Mouse (Mus musculus) liver, embryonic 14.5 days (tissue): Measurements from ENCODE around the gene Mettl2. TPM values are rescaled to one million over a fixed set of nuclear protein-coding genes. Genes with fewer than 3 reads are reported as not detected.

ENCODE experiments used
- ATAC-seq: fragments of 200-750 bp; cut with Nextera tagmentation; 2 replicates; pipeline ENCODE4 v1.8.0; 2017; ENCODE audit warnings: moderate number of reproducible peaks, mild to moderate bottlenecking, moderate library complexity; ENCODE audit not compliant: insufficient read depth
- DNase-seq, 3 experiments: peaks; one replicate each; pipeline ENCODE4 v3.0.0-alpha.2; 2012 to 2013; ENCODE audit warnings: low read depth in 3 of 3, low spot score in 3 of 3
- H3K27ac ChIP-seq: fragments of 300-500 bp; sonication (generic); 2 replicates; pipeline ENCODE4 v1.5.1; 2014; ENCODE audit warnings: moderate library complexity, mild to moderate bottlenecking, control low read depth, inconsistent platforms
- H3K27me3 ChIP-seq: fragments of 300-500 bp; sonication (generic); 2 replicates; pipeline ENCODE4 v1.6.1; 2014; ENCODE audit warnings: mild to moderate bottlenecking, low read length, moderate library complexity; ENCODE audit not compliant: control insufficient read depth, insufficient read depth
- H3K36me3 ChIP-seq: fragments of 300-500 bp; sonication (generic); replicated peaks from 2 replicates; pipeline ENCODE4 v1.6.1; 2014; ENCODE audit warnings: low read depth; ENCODE audit not compliant: control insufficient read depth, insufficient read depth
- H3K4me1 ChIP-seq, 2 experiments: fragments of 200-500 bp in 1 of 2; fragments of 300-500 bp in 1 of 2; sonication (generic) in 1 of 2; replicated peaks; 2 replicates each; pipeline ENCODE4 v1.6.1; 2012 to 2014; ENCODE audit warnings: antibody characterized with exemption in 1 of 2, inconsistent platforms in 1 of 2, low read length in 1 of 2; ENCODE audit not compliant: control insufficient read depth in 2 of 2, insufficient read depth in 2 of 2
- H3K4me2 ChIP-seq: fragments of 300-500 bp; sonication (generic); 2 replicates; pipeline ENCODE4 v1.6.1; 2014; ENCODE audit warnings: low read depth, mild to moderate bottlenecking, control low read depth, moderate library complexity
- H3K4me3 ChIP-seq, 2 experiments: fragments of 200-500 bp in 1 of 2; fragments of 300-500 bp in 1 of 2; sonication (generic) in 1 of 2; 2 replicates each; pipeline ENCODE4 v1.5.1; 2012 to 2014; ENCODE audit warnings: low read depth in 2 of 2, low read length in 2 of 2, mild to moderate bottlenecking in 2 of 2, control low read depth in 1 of 2, inconsistent platforms in 1 of 2, moderate library complexity in 1 of 2; ENCODE audit not compliant: insufficient read depth in 1 of 2
- H3K9ac ChIP-seq: fragments of 300-500 bp; sonication (generic); replicated peaks from 2 replicates; pipeline ENCODE4 v1.6.1; 2014; ENCODE audit warnings: mild to moderate bottlenecking, control low read depth, moderate library complexity
- H3K9me3 ChIP-seq: fragments of 300-500 bp; sonication (generic); 2 replicates; pipeline ENCODE4 v1.6.1; 2016; ENCODE audit warnings: low read length, mixed read lengths; ENCODE audit not compliant: control insufficient read depth
- CTCF ChIP-seq: IDR thresholded peaks from 2 replicates; pipeline ENCODE4 v1.5.1; 2016; ENCODE audit warnings: antibody characterized with exemption, low read depth, control low read depth
- EP300 ChIP-seq: IDR thresholded peaks from 2 replicates; pipeline ENCODE4 v1.6.1; 2016; ENCODE audit warnings: antibody characterized with exemption, low read depth
- WGBS: fragments of 180-500 bp; shearing (Covaris S2); extraction: QIAGEN DNeasy Blood & Tissue Kit; methylation state at CpG from one replicate; pipeline ENCODE4 v1.1.7; 2014; ENCODE audit not compliant: insufficient replicate concordance; 5-methylcytosine and 5-hydroxymethylcytosine counted together
- polyA plus RNA-seq, 2 experiments: library from polyadenylated mRNA; depleted of rRNA in 1 of 2; stranded (reverse) in 1 of 2; unstranded in 1 of 2; fragments of >200 nt; fragmentation: Nextera tagmentation in 1 of 2; extraction: Ambion mirVana in 1 of 2; gene quantifications; 2 replicates each; pipeline versions ENCODE4 v1.2.1 to v1.2.3; 2012 to 2014

The Mettl2 gene
- polyA plus RNA-seq, 2 experiments: 14.6 to 16.6 TPM

DNA sequence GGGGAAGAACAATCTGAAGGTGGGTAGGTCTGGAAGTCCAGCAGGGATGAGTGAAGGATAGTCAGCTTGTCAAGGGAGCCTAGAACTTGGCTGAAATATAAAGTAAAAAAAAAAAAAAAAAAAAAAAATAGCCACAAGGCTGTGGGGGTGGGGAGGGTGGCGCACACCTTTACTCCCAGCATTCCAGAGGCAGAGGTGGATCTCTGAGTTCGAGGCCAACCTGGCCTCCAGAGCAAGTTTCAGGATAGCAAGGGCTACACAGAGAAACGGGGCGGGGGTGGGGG is 25.7 kb downstream of the Mettl2 start:
- TF ChIP-seq CTCF (no peak), EP300 (no peak)
- DNase-seq (no peak), ATAC-seq (no peak)
- H3K27me3 ChIP-seq: no peaks in the 10 kb centered on the region
- H3K9ac ChIP-seq: peak overlapping the region; percentile 51; the same call in 1 of the 2 replicates
- H3K4me3 ChIP-seq: no peak overlapping the region
- peak overlapping the region; percentile 46 for H3K4me2 ChIP-seq
- H3K27ac ChIP-seq: peak overlapping the region; percentile 91
- WGBS: 17% methylated on average over 1 of the region's 4 CpGs
- peaks cover 38 to 61% of the 10 kb centered on the region in 2 experiments for H3K4me1 ChIP-seq
- H3K36me3 ChIP-seq: no peaks in the 10 kb centered on the region
- no peaks in the 10 kb centered on the region for H3K9me3 ChIP-seq

DNA sequence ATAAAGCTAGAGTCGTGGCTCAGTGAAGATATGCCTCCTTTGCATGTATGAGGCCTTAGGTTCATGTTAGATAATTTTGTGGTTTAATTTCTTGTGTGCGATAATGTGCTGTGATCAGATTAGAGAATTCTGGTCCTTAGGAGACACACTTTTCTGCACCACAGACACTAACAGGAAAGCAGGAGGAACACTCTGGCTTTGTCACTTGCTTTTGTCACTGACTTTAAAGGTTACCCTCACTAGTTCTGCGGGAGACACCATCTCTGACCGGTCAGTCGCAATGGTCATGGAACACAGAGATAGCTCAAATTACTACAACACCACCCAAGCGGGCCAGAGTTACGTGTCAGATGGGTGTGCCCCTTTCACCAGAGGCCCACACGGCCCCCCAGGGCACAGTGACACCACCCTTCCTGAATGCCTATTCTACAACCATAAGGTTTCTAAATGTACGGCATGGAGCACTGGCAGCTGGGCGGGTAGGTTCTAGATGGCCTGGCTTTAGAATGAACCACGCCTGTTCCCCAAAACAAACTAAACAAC is 26.2 kb downstream of the Mettl2 start:
- DNase-seq (peak; percentile 70 to 80 (median 74)), ATAC-seq (peak; percentile 89)
- no peaks in the 10 kb centered on the region for H3K36me3 ChIP-seq
- no peaks in the 10 kb centered on the region for H3K9me3 ChIP-seq
- no peaks in the 10 kb centered on the region for H3K27me3 ChIP-seq
- peak overlapping the region; percentile 34 to 54 for H3K4me3 ChIP-seq
- peak overlapping the region; percentile 61 for H3K9ac ChIP-seq
- peaks cover 39 to 65% of the 10 kb centered on the region in 2 experiments for H3K4me1 ChIP-seq
- peak overlapping the region; percentile 79 for H3K4me2 ChIP-seq
- peak overlapping the region; percentile 91 for H3K27ac ChIP-seq
- WGBS: 16% methylated on average over 11 of the region's 11 CpGs
- TF ChIP-seq CTCF: no peak
- peak; percentile 86 for TF ChIP-seq EP300

DNA sequence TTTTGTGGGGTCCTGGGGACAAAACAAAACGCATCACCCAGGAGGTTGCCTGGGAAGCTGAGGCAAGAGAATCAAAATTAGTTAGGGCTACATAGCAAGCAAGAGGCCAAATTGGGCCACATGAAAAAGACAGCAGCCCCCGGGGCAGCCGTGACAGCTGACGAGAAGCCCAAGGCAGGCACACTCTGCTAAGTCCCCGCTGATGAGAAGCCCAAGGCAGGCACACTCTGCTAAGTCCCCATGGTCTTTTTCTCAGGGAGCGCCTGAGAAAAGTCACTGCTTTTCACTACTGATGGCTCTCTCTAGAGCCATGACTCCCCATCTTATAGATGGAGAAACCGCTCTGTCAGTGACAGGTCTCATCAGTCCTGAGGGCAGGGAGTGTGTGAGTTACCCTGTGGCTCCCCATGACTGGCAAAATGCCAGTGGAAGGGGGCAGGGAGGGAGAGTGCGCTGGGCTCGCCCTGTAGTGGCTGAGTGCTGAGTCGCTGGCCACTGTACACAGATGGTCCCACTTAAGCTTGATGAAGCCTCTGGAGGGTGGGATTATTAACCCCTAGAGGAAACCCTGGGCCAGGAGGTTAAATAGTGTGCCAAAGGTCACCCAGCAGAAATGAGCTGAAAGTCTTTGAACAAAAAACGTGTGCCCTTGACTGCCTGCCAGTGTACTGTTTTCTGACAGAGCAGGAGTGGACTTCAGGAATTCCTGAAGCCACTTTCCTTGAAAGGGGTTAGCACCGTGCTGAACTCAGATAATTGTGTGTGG is 27.0 kb downstream of the Mettl2 start:
- Histone ChIP-seq H3K4me3 (no peak overlapping the region), H3K9me3 (no peaks in the 10 kb centered on the region), H3K9ac (peak overlapping the region; percentile 61), H3K36me3 (no peaks in the 10 kb centered on the region), H3K4me2 (peak overlapping the region; percentile 79), H3K4me1 (peaks cover 41 to 72% of the 10 kb centered on the region in 2 experiments), H3K27ac (peak overlapping the region; percentile 91), H3K27me3 (no peaks in the 10 kb centered on the region)
- WGBS: 25% methylated on average over 12 of the region's 12 CpGs
- TF ChIP-seq EP300: peak; percentile 34
- TF ChIP-seq CTCF: no peak; the same call in 1 of the 2 replicates
- DNase-seq (peak; percentile 66 to 69 (median 67)), ATAC-seq (peak; percentile 73)

DNA sequence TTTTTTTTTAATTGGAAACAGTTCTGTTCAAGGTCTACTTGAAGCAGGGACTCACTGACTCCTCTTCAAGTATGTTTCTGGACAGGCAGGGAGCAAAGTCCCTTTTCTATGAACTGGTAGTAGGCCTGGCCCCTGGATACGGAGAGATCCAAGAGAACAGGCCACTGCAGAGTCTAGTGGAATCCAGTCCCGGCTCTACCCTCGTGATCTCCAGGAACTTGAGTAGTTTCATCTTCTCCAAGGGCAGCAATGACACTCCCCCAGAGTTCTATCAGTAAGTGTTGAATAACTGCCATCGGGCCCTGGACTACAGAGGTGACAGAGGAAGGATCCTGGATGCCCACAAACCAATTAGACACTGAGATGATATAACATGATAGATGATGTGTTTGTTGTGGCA is 29.7 kb downstream of the Mettl2 start:
- H3K9me3 ChIP-seq: no peaks in the 10 kb centered on the region
- no peak overlapping the region for H3K4me3 ChIP-seq
- H3K27me3 ChIP-seq: no peaks in the 10 kb centered on the region
- no peaks in the 10 kb centered on the region for H3K36me3 ChIP-seq
- WGBS: 52% methylated on average over 4 of the region's 4 CpGs
- TF ChIP-seq CTCF: no peak
- no peak for TF ChIP-seq EP300
- peak overlapping the region; percentile 16 for H3K27ac ChIP-seq
- H3K9ac ChIP-seq: no peak overlapping the region
- DNase-seq (no peak), ATAC-seq (no peak)
- peaks cover 34 to 63% of the 10 kb centered on the region in 2 experiments for H3K4me1 ChIP-seq
- no peak overlapping the region for H3K4me2 ChIP-seq

DNA sequence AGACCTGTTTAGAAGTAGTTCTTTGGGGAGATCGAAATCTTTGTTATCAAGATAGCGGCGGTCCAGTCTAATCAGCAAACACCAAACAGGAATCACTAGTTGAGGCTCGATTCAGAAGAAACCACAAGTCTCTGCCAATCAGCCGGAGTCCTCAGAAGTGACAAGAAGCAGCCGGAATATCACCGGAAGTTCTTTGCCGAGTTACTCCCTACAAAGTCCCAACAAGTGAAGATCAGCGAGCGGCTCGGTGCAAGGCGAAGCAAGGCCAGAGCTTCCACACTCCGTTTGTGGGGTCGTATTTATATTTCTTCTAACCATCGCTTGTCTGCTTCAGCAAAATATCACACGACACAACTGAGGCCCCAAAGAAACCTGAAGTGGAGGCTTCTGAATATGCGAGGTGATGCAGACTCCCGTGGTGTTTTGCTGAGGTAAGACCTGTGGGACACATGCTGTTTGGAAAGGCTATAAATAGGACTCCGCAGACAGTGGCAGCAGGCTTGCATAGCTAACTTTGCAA is 30.6 kb downstream of the Mettl2 start:
- Histone ChIP-seq H3K9ac (peak overlapping the region; percentile 48), H3K4me3 (peak overlapping the region; percentile 22 to 62), H3K9me3 (no peaks in the 10 kb centered on the region), H3K4me1 (peaks cover 25 to 54% of the 10 kb centered on the region in 2 experiments), H3K4me2 (peak overlapping the region; percentile 45), H3K27me3 (no peaks in the 10 kb centered on the region), H3K27ac (peak overlapping the region; percentile 38), H3K36me3 (no peaks in the 10 kb centered on the region)
- ATAC-seq (no peak), DNase-seq (no peak)
- TF ChIP-seq EP300 (no peak), CTCF (no peak)
- WGBS: 49% methylated on average over 19 of the region's 19 CpGs
